Mouse (Mus musculus) ZHBTc4 (cell line): Measurements from ENCODE around the gene Acp2.

ENCODE experiments used
- DNase-seq: peaks from one replicate; pipeline ENCODE4 v3.0.0-alpha.2; 2011; ENCODE audit warnings: low read depth, low spot score

The Acp2 gene

GRCm38 (mm10) chr2:91256256-91257125 lies 53.8 kb downstream of the Acp2 start:
- peak; percentile 74 for DNase-seq

GRCm38 (mm10) chr2:91257126-91257980 lies 54.7 kb downstream of the Acp2 start:
- peak; percentile 77 for DNase-seq

- DNase-seq: no peak
Observed at GRCm38 (mm10) chr2:91258054-91258453, 55.4 kb downstream of the Acp2 start.

- no peak for DNase-seq
Observed at GRCm38 (mm10) chr2:91258830-91259229, 56.1 kb downstream of the Acp2 start.

- DNase-seq: no peak
Observed at GRCm38 (mm10) chr2:91259493-91259892, 56.8 kb downstream of the Acp2 start.
